ENCODE assay signal across 9 mouse cellular contexts in the genomic region with DNA sequence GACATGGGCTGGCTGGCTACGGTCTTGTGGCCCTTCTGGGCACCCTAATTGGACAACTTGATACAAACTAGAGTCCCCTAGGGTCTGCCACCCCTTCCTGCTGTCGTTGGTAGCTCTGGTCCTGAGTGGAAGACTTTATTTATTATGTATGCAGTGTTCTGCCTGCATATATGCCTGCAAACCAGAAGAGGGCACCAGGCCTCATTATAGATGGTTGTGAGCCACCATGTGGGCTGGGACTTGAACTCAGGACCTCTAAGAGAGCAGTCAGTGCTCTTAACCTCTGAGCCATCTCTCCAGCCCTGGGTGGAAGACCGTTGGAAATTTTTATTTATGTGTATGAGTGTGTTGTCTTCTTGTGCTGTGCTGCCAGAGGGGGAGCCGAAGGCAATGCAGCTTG. TPM values are rescaled to one million over a fixed set of nuclear protein-coding genes. Genes with fewer than 3 reads are reported as not detected.
DNase-seq lines count a peak whose midpoint lies in the region; ATAC-seq and TF ChIP-seq lines count a peak whose summit lies in the region.
"Had no signal": no experiment of that assay in that cellular context is flagged by ENCODE, and none has a peak within 500 bp of the region (broad histone marks: within the 10 kb centered on the region; RNA-seq: fewer than 3 reads in every experiment).

No protein-coding gene starts in this region.

- no peak for TF ChIP-seq CTCF in forebrain, postnatal 0 days (IDR thresholded peaks at IDR 0.05; ENCODE audit: low read depth)

- no peak overlapping the region for H3K9ac ChIP-seq in forebrain, postnatal 0 days
- peak overlapping the region; percentile 82 for H3K9ac ChIP-seq in liver, embryonic 16.5 days (ENCODE audit: low read depth, low read length)

- peak overlapping the region; percentile 78 for H3K4me2 ChIP-seq in forebrain, postnatal 0 days (ENCODE audit: low read depth)
- peak overlapping the region; percentile 69 for H3K4me2 ChIP-seq in liver, embryonic 16.5 days (ENCODE audit: low read depth, low read length)

- no peaks in the 10 kb centered on the region for H3K9me3 ChIP-seq in heart, embryonic 10.5 days
- no peaks in the 10 kb centered on the region for H3K9me3 ChIP-seq in forebrain, postnatal 0 days (ENCODE audit: low read length)
- H3K9me3 ChIP-seq in liver, embryonic 16.5 days (replicated peaks; ENCODE audit: control insufficient read depth, low read length), result no peaks in the 10 kb centered on the region

- H3K4me3 ChIP-seq in heart, embryonic 10.5 days, result peak overlapping the region; percentile 79
- peak overlapping the region; percentile 77; the same call in 1 of the 2 replicates for H3K4me3 ChIP-seq in forebrain, postnatal 0 days (ENCODE audit: low read depth, low read length)
- peak overlapping the region; percentile 84 for H3K4me3 ChIP-seq in liver, embryonic 16.5 days (ENCODE audit: low read depth, low read length)

- ATAC-seq in forebrain, postnatal 0 days, result no peak
- ATAC-seq in liver, embryonic 16.5 days (ENCODE audit: low read depth), result no peak

- 89% methylated on average over 4 of the region's 4 CpGs for WGBS in heart, embryonic 10.5 days
- 84% methylated on average over 4 of the region's 4 CpGs for WGBS in forebrain, postnatal 0 days
- WGBS in liver, embryonic 16.5 days (ENCODE audit: insufficient replicate concordance), result 66% methylated on average over 4 of the region's 4 CpGs

- H3K27ac ChIP-seq in heart, embryonic 10.5 days, result no peak overlapping the region
- no peak overlapping the region for H3K27ac ChIP-seq in forebrain, postnatal 0 days (ENCODE audit: low read depth, low read length)
- no peak overlapping the region; the same call in 1 of the 2 replicates for H3K27ac ChIP-seq in liver, embryonic 16.5 days (ENCODE audit: low read length)

- peaks cover 35% of the 10 kb centered on the region for H3K36me3 ChIP-seq in heart, embryonic 10.5 days
- peaks cover 13% of the 10 kb centered on the region for H3K36me3 ChIP-seq in forebrain, postnatal 0 days (ENCODE audit: insufficient read depth)
- H3K36me3 ChIP-seq in liver, embryonic 16.5 days (ENCODE audit: control insufficient read depth, insufficient read depth), result peaks cover 26% of the 10 kb centered on the region

- H3K27me3 ChIP-seq in heart, embryonic 10.5 days (ENCODE audit: insufficient read depth, poor library complexity, severe bottlenecking), result peaks cover 12% of the 10 kb centered on the region; the same call in 1 of the 2 replicates
- H3K27me3 ChIP-seq in forebrain, postnatal 0 days (ENCODE audit: insufficient read depth, low read length), result no peaks in the 10 kb centered on the region
- H3K27me3 ChIP-seq in liver, embryonic 16.5 days (ENCODE audit: control insufficient read depth, insufficient read depth, low read depth, low read length), result no peaks in the 10 kb centered on the region

- DNase-seq in heart, embryonic 10.5 days (ENCODE audit: low spot score), result no peak
- no peak for DNase-seq in heart, adult 18-20 months
- peak; percentile 48 for DNase-seq in ES-CJ7 (ENCODE audit: low read depth, low spot score)
- no peak for DNase-seq in forebrain, postnatal 0 days
- DNase-seq in Muller cell, postnatal 12 days (ENCODE audit: inconsistent ontology term), result no peak
- DNase-seq in spleen, postnatal 10 days (ENCODE audit: low spot score in 2 of 2), result no peak
- no peak for DNase-seq in right cerebral cortex, postnatal 10 days (ENCODE audit: low spot score in 2 of 2)
- DNase-seq: cerebellum, postnatal 36 days had no signal

- peaks cover 14% of the 10 kb centered on the region for H3K4me1 ChIP-seq in heart, embryonic 10.5 days
- H3K4me1 ChIP-seq in forebrain, postnatal 0 days (ENCODE audit: insufficient read depth), result 0 out of 2 replicates have a peak, but pooled peaks cover 8% of the 10 kb centered on the region
- peaks cover 17% of the 10 kb centered on the region for H3K4me1 ChIP-seq in liver, embryonic 16.5 days (ENCODE audit: control insufficient read depth, low read depth, low read length)

RNA-seq across cellular contexts. Expression of a gene that starts 1.2 kb away (rescaled TPM):
- polyA plus RNA-seq in heart, embryonic 10.5 days (2016; fragmentation: Nextera tagmentation; extraction: Ambion mirVana), result 43.4 and 55.4 TPM in 2 replicates
- 10 to 100 TPM; 20.2 to 23.1 TPM for total RNA-seq in heart, adult 18-20 months (2021)
- 132 and 147 TPM in 2 replicates for total RNA-seq in forebrain, postnatal 0 days (2014; rRNA removed)
- polyA plus RNA-seq in forebrain, postnatal 0 days (2015; fragmentation: Nextera tagmentation; extraction: Ambion mirVana), result 107 and 108 TPM in 2 replicates
- 32.5 and 32.9 TPM in 2 replicates for polyA plus RNA-seq in liver, embryonic 16.5 days (2015; fragmentation: Nextera tagmentation; extraction: Ambion mirVana)

RNA-seq across cellular contexts. Expression of a gene that starts 7.3 kb away (rescaled TPM):
- not detected in 2 replicates for polyA plus RNA-seq in heart, embryonic 10.5 days (2016; fragmentation: Nextera tagmentation; extraction: Ambion mirVana)
- not detected for total RNA-seq in heart, adult 18-20 months (2021)
- total RNA-seq in forebrain, postnatal 0 days (2014; rRNA removed), result not detected in 2 replicates
- polyA plus RNA-seq in forebrain, postnatal 0 days (2015; fragmentation: Nextera tagmentation; extraction: Ambion mirVana), result not detected in 2 replicates
- polyA plus RNA-seq in liver, embryonic 16.5 days (2015; fragmentation: Nextera tagmentation; extraction: Ambion mirVana), result not detected in 2 replicates

RNA-seq across cellular contexts. Expression of a gene that starts 8.1 kb away (rescaled TPM):
- polyA plus RNA-seq in heart, embryonic 10.5 days (2016; fragmentation: Nextera tagmentation; extraction: Ambion mirVana), result not detected in 2 replicates
- 1 to 10 TPM in 1 of 2 experiments, under 1 TPM in 1; 0.62 to 1.7 TPM for total RNA-seq in heart, adult 18-20 months (2021)
- 0.10 TPM in 1 of 2 replicates, not detected in the other for total RNA-seq in forebrain, postnatal 0 days (2014; rRNA removed)
- polyA plus RNA-seq in forebrain, postnatal 0 days (2015; fragmentation: Nextera tagmentation; extraction: Ambion mirVana), result not detected in 2 replicates
- not detected in 2 replicates for polyA plus RNA-seq in liver, embryonic 16.5 days (2015; fragmentation: Nextera tagmentation; extraction: Ambion mirVana)

RNA-seq across cellular contexts. Expression of a gene that starts 19.1 kb away (rescaled TPM):
- 129 and 131 TPM in 2 replicates for polyA plus RNA-seq in heart, embryonic 10.5 days (2016; fragmentation: Nextera tagmentation; extraction: Ambion mirVana)
- 10 to 100 TPM; 46.0 to 51.8 TPM for total RNA-seq in heart, adult 18-20 months (2021)
- total RNA-seq in forebrain, postnatal 0 days (2014; rRNA removed), result 74.8 and 76.2 TPM in 2 replicates
- 225 and 243 TPM in 2 replicates for polyA plus RNA-seq in forebrain, postnatal 0 days (2015; fragmentation: Nextera tagmentation; extraction: Ambion mirVana)
- 53.6 and 54.3 TPM in 2 replicates for polyA plus RNA-seq in liver, embryonic 16.5 days (2015; fragmentation: Nextera tagmentation; extraction: Ambion mirVana)

RNA-seq across cellular contexts. Expression of a gene that starts 31.3 kb away (rescaled TPM):
- polyA plus RNA-seq in heart, embryonic 10.5 days (2016; fragmentation: Nextera tagmentation; extraction: Ambion mirVana), result 0.13 TPM in 1 of 2 replicates, not detected in the other
- total RNA-seq in heart, adult 18-20 months (2021), result under 1 TPM in 1 of 2 experiments, not detected in 1; 0.51 TPM
- not detected in 2 replicates for total RNA-seq in forebrain, postnatal 0 days (2014; rRNA removed)
- not detected in 2 replicates for polyA plus RNA-seq in forebrain, postnatal 0 days (2015; fragmentation: Nextera tagmentation; extraction: Ambion mirVana)
- polyA plus RNA-seq in liver, embryonic 16.5 days (2015; fragmentation: Nextera tagmentation; extraction: Ambion mirVana), result 0.22 and 0.30 TPM in 2 replicates
